Mouse (Mus musculus) kidney, adult 2 months (tissue): ENCODE results near the gene Adrb1.

Source experiments
- CTCF ChIP-seq: fragments of 200-500 bp; conservative IDR thresholded peaks from 2 replicates; pipeline ENCODE4 v1.5.1; 2011; ENCODE audit warnings: low read depth, mild to moderate bottlenecking, control low read depth, low read length, moderate library complexity, mixed read lengths; ENCODE audit not compliant: insufficient read depth, insufficient read length
- POLR2A ChIP-seq: fragments of 200-500 bp; IDR thresholded peaks from one replicate; pipeline ENCODE4 v1.6.1; 2011; ENCODE audit warnings: low read depth, low read length, control low read depth

DNA sequence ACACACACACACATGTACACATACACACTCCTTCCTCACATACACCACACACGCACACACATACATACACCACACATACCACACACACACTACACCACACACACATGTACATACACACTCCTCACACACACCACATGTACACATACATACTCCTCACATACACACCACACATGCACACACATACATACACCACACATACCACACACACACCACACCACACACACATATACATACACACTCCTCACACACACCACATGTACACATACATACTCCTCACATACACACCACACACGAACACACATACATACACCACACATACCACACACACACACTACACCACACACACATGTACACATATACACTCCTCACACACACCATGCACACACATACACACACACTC, 36.3 kb downstream of the Adrb1 start:
- TF ChIP-seq POLR2A: no peak
- TF ChIP-seq CTCF: no peak
